Mouse (Mus musculus): Measurements from ENCODE around the gene Ccdc88a.
A peak's percentile ranks its signal among the peaks of the same experiment; 100 is the strongest.

The Ccdc88a gene

GRCm38 (mm10) chr11:29548504-29549424, 175.3 kb downstream of the Ccdc88a start:
- DNase-seq (ENCODE audit: low spot score) = peak; percentile 15

DNA sequence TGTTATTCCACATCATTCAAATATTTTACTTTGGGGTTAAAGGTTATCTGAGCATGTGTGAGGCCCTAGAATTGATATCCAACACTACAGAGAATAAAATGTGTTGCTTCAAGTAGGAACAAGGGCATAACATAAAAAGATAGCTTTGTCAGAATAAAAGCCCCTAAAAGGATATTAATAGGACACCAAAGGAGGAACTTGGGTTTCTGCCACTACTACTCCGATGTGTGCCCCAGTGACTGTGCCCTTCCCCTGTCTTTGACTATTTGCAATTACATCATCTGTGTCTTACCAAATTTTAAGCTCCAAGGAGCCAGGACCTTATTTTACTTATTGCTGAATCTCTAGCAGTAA, 175.9 kb downstream of the Ccdc88a start:
- peak; percentile 20 for DNase-seq (ENCODE audit: low spot score)

All from MN1 (cell line).